Mouse (Mus musculus): ENCODE results near the gene Lrfn4. TPM values are rescaled to one million over a fixed set of nuclear protein-coding genes. Genes with fewer than 3 reads are reported as not detected.

Gene Lrfn4
- polyA plus RNA-seq, 1 experiment from 2014 or later = 16.3 TPM

DNA sequence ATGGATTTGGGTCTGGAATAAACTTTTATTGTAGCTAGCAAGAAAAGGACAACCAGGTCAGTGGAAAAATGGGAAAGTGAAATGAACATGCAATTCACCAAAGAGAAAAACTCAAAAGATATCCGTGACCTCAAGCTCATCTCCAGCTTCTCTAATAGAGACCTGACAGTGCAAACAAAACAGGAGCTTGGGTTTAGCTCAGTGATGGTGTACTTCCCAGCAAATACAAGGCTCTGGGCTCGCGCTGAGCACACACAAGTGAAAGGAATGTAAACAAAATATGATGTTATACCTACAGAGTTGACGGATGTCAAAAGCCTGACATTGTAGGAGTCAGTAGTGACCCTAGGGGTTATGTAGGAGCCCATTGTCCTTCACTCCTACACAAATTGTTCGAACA lies 36.2 kb downstream of the Lrfn4 start:
- Histone ChIP-seq H3K9ac (no peak overlapping the region), H3K4me2 (replicated peaks) (no peak overlapping the region), H3K27me3 (no peaks in the 10 kb centered on the region), H3K4me1 (no peaks in the 10 kb centered on the region), H3K9me3 (no peaks in the 10 kb centered on the region), H3K27ac (no peak overlapping the region), H3K4me3 (no peak overlapping the region), H3K36me3 (no peaks in the 10 kb centered on the region)
- 81% methylated on average over 5 of the region's 5 CpGs for WGBS
- no peak for ATAC-seq (ENCODE audit: insufficient number of reproducible peaks, insufficient read depth, low FRiP score, low TSS enrichment)

- H3K36me3 ChIP-seq = no peaks in the 10 kb centered on the region
- H3K4me1 ChIP-seq = no peaks in the 10 kb centered on the region
- no peak overlapping the region for H3K4me2 ChIP-seq (replicated peaks)
- H3K9ac ChIP-seq = no peak overlapping the region
- ATAC-seq (ENCODE audit: insufficient number of reproducible peaks, insufficient read depth, low FRiP score, low TSS enrichment) = no peak
- H3K27ac ChIP-seq = no peak overlapping the region
- no peak overlapping the region for H3K4me3 ChIP-seq
- 65% methylated on average over 2 of the region's 2 CpGs for WGBS
- H3K27me3 ChIP-seq = no peaks in the 10 kb centered on the region
- H3K9me3 ChIP-seq = no peaks in the 10 kb centered on the region
These were observed 36.7 kb downstream of the Lrfn4 start for GRCm38 (mm10) chr19:4578799-4579198.

DNA sequence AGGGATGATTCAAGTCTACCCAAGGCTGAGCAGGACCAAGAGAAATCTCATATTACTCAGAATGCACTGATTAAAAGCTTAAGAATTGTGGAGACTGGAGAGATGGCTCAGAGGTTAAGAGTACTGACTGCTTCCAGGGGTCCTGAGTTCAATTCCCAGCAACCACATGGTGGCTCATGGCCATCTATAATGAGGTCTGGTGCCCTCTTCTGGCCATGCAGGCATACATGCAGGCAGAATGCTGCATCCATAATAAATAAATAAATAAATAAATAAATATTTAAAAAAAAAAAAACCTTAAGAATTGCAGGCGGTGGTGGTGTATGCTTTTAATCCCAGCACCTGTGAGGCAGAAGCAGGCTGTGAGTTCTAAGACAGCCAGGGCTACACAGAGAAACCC lies 42.2 kb downstream of the Lrfn4 start:
- no peak for ATAC-seq (ENCODE audit: insufficient number of reproducible peaks, insufficient read depth, low FRiP score, low TSS enrichment)
- Histone ChIP-seq H3K27me3 (no peaks in the 10 kb centered on the region), H3K4me2 (replicated peaks) (no peak overlapping the region), H3K4me3 (no peak overlapping the region), H3K9me3 (no peaks in the 10 kb centered on the region), H3K27ac (no peak overlapping the region), H3K4me1 (no peaks in the 10 kb centered on the region), H3K36me3 (no peaks in the 10 kb centered on the region), H3K9ac (no peak overlapping the region)
- 85% methylated on average over 1 of the region's 1 CpGs for WGBS

GRCm38 (mm10) chr19:4572467-4572866 lies 43.0 kb downstream of the Lrfn4 start:
- Histone ChIP-seq H3K4me2 (replicated peaks) (no peak overlapping the region), H3K27me3 (no peaks in the 10 kb centered on the region), H3K4me1 (no peaks in the 10 kb centered on the region), H3K9me3 (no peaks in the 10 kb centered on the region), H3K27ac (no peak overlapping the region), H3K9ac (no peak overlapping the region), H3K4me3 (no peak overlapping the region), H3K36me3 (no peaks in the 10 kb centered on the region)
- no peak for ATAC-seq (ENCODE audit: insufficient number of reproducible peaks, insufficient read depth, low FRiP score, low TSS enrichment)
- WGBS = 87% methylated on average over 8 of the region's 8 CpGs

DNA sequence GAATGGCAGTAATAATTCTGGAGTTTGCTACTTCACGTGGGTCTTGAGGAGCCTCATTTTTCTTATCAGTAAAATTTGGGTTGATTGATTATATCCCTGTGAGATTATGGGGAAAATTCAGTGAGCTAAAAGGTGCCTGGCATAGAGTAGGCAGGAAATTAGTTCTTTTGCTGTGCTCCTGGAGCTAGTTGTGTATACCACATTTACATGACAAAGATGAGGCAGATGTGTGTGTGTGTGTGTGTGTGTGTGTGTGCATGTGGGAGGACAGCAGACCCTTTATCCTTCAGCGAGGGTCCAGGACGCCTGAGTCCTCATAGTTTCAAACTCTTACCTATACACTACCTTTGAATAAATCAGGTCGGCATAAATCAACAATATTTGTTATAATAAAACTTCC lies 43.4 kb downstream of the Lrfn4 start:
- Histone ChIP-seq H3K4me1 (no peaks in the 10 kb centered on the region), H3K27me3 (no peaks in the 10 kb centered on the region), H3K36me3 (no peaks in the 10 kb centered on the region), H3K9me3 (no peaks in the 10 kb centered on the region), H3K27ac (no peak overlapping the region), H3K4me2 (replicated peaks) (no peak overlapping the region), H3K4me3 (no peak overlapping the region), H3K9ac (no peak overlapping the region)
- no peak for ATAC-seq (ENCODE audit: insufficient number of reproducible peaks, insufficient read depth, low FRiP score, low TSS enrichment)
- 73% methylated on average over 4 of the region's 4 CpGs for WGBS

DNA sequence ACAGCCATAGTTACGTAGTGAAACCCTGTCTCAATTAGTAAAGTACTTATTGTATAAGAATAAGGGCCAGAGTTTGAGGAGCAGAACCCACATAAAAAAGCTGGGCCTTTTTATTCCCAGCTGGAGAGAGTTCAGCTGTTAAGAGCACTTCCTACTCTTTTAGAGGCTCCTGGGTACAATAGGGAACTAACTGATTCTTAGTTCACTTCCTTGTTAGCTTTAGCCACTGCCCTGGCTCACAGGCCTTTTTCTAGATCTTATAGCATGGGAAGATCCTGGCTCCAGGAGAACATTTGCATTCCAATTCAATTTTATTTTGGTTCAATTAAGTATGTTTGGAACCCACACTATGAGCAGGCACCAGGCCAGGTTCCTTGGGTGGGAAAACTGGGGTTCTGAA lies 43.8 kb downstream of the Lrfn4 start:
- 74% methylated on average over 1 of the region's 1 CpGs for WGBS
- H3K4me1 ChIP-seq = no peaks in the 10 kb centered on the region
- ATAC-seq (ENCODE audit: insufficient number of reproducible peaks, insufficient read depth, low FRiP score, low TSS enrichment) = no peak
- H3K4me2 ChIP-seq (replicated peaks) = no peak overlapping the region
- no peaks in the 10 kb centered on the region for H3K9me3 ChIP-seq
- H3K4me3 ChIP-seq = no peak overlapping the region
- no peak overlapping the region for H3K9ac ChIP-seq
- H3K27me3 ChIP-seq = no peaks in the 10 kb centered on the region
- H3K36me3 ChIP-seq = no peaks in the 10 kb centered on the region
- H3K27ac ChIP-seq = no peak overlapping the region

GRCm38 (mm10) chr19:4570815-4571214 lies 44.7 kb downstream of the Lrfn4 start:
- Histone ChIP-seq H3K27me3 (no peaks in the 10 kb centered on the region), H3K4me1 (no peaks in the 10 kb centered on the region), H3K4me3 (no peak overlapping the region), H3K36me3 (no peaks in the 10 kb centered on the region), H3K9ac (no peak overlapping the region), H3K9me3 (no peaks in the 10 kb centered on the region), H3K27ac (no peak overlapping the region), H3K4me2 (replicated peaks) (no peak overlapping the region)
- ATAC-seq (ENCODE audit: insufficient number of reproducible peaks, insufficient read depth, low FRiP score, low TSS enrichment) = no peak
- WGBS = 87% methylated on average over 6 of the region's 6 CpGs

- no peak overlapping the region for H3K4me2 ChIP-seq (replicated peaks)
- H3K9me3 ChIP-seq = no peaks in the 10 kb centered on the region
- no peaks in the 10 kb centered on the region for H3K4me1 ChIP-seq
- ATAC-seq (ENCODE audit: insufficient number of reproducible peaks, insufficient read depth, low FRiP score, low TSS enrichment) = no peak
- H3K27ac ChIP-seq = no peak overlapping the region
- no peaks in the 10 kb centered on the region for H3K36me3 ChIP-seq
- H3K4me3 ChIP-seq = no peak overlapping the region
- no peaks in the 10 kb centered on the region for H3K27me3 ChIP-seq
- 84% methylated on average over 11 of the region's 11 CpGs for WGBS
- no peak overlapping the region for H3K9ac ChIP-seq
These were observed 45.2 kb downstream of the Lrfn4 start for GRCm38 (mm10) chr19:4570237-4570613.

GRCm38 (mm10) chr19:4569356-4570236 lies 45.9 kb downstream of the Lrfn4 start:
- WGBS = 83% methylated on average over 17 of the region's 17 CpGs

GRCm38 (mm10) chr19:4568832-4569231 lies 46.6 kb downstream of the Lrfn4 start:
- no peak overlapping the region for H3K4me3 ChIP-seq
- H3K9me3 ChIP-seq = no peaks in the 10 kb centered on the region
- no peak overlapping the region for H3K27ac ChIP-seq
- H3K4me1 ChIP-seq = no peaks in the 10 kb centered on the region
- H3K36me3 ChIP-seq = no peaks in the 10 kb centered on the region
- no peak overlapping the region for H3K9ac ChIP-seq
- H3K4me2 ChIP-seq (replicated peaks) = no peak overlapping the region
- WGBS = 83% methylated on average over 4 of the region's 4 CpGs
- no peaks in the 10 kb centered on the region for H3K27me3 ChIP-seq
- ATAC-seq (ENCODE audit: insufficient number of reproducible peaks, insufficient read depth, low FRiP score, low TSS enrichment) = no peak

More at GRCm38 (mm10) chr19:4569356-4570236, 45.9 kb downstream of the Lrfn4 start:
- Histone ChIP-seq H3K27me3 (no peaks in the 10 kb centered on the region), H3K4me2 (replicated peaks) (no peak overlapping the region), H3K4me1 (no peaks in the 10 kb centered on the region), H3K9me3 (no peaks in the 10 kb centered on the region), H3K27ac (no peak overlapping the region), H3K4me3 (no peak overlapping the region), H3K36me3 (no peaks in the 10 kb centered on the region), H3K9ac (no peak overlapping the region)
- ATAC-seq (ENCODE audit: insufficient number of reproducible peaks, insufficient read depth, low FRiP score, low TSS enrichment) = no peak

- no peak overlapping the region for H3K4me3 ChIP-seq
These were observed 47.8 kb downstream of the Lrfn4 start for GRCm38 (mm10) chr19:4567665-4568064.

GRCm38 (mm10) chr19:4566880-4567279 lies 48.6 kb downstream of the Lrfn4 start:
- ATAC-seq (ENCODE audit: insufficient number of reproducible peaks, insufficient read depth, low FRiP score, low TSS enrichment) = no peak
- Histone ChIP-seq H3K9me3 (no peaks in the 10 kb centered on the region), H3K9ac (no peak overlapping the region), H3K4me2 (replicated peaks) (no peak overlapping the region), H3K4me1 (no peaks in the 10 kb centered on the region), H3K27ac (no peak overlapping the region), H3K27me3 (no peaks in the 10 kb centered on the region), H3K36me3 (no peaks in the 10 kb centered on the region), H3K4me3 (no peak overlapping the region)
- 74% methylated on average over 2 of the region's 2 CpGs for WGBS

More at GRCm38 (mm10) chr19:4567665-4568064, 47.8 kb downstream of the Lrfn4 start:
- no peak for ATAC-seq (ENCODE audit: insufficient number of reproducible peaks, insufficient read depth, low FRiP score, low TSS enrichment)
- WGBS = 78% methylated on average over 2 of the region's 2 CpGs
- no peak overlapping the region for H3K27ac ChIP-seq
- no peak overlapping the region for H3K9ac ChIP-seq
- no peak overlapping the region for H3K4me2 ChIP-seq (replicated peaks)
- no peaks in the 10 kb centered on the region for H3K9me3 ChIP-seq
- H3K4me1 ChIP-seq = no peaks in the 10 kb centered on the region
- no peaks in the 10 kb centered on the region for H3K36me3 ChIP-seq
- no peaks in the 10 kb centered on the region for H3K27me3 ChIP-seq

Measured in embryonic facial prominence, embryonic 12.5 days (tissue).